Mouse (Mus musculus) cortical plate, adult 2 months (tissue): ENCODE data around the gene Grhpr. TPM values are rescaled to one million over a fixed set of nuclear protein-coding genes. Genes with fewer than 3 reads are reported as not detected.

Experiments
- H3K27ac ChIP-seq: fragments of 200-500 bp; 2 replicates; pipeline ENCODE4 v1.5.1; 2012; ENCODE audit warnings: low read length, control low read depth, inconsistent platforms; ENCODE audit not compliant: insufficient read depth
- H3K4me1 ChIP-seq: fragments of 200-500 bp; 2 replicates; pipeline ENCODE4 v1.6.1; 2011; ENCODE audit warnings: low read length; ENCODE audit not compliant: control insufficient read depth, insufficient read depth
- H3K4me3 ChIP-seq: fragments of 200-500 bp; 2 replicates; pipeline ENCODE4 v1.5.1; 2011; ENCODE audit warnings: mild to moderate bottlenecking, low read length, control low read depth; ENCODE audit not compliant: insufficient read depth
- CTCF ChIP-seq: fragments of 200-500 bp; IDR thresholded peaks from 2 replicates; pipeline ENCODE4 v1.5.1; 2011; ENCODE audit warnings: mild to moderate bottlenecking, control low read depth, low read length; ENCODE audit not compliant: insufficient read depth; ENCODE audit errors: extremely low read depth
- POLR2A ChIP-seq: fragments of 200-500 bp; IDR thresholded peaks from 2 replicates; pipeline ENCODE4 v1.6.1; 2011; ENCODE audit warnings: mild to moderate bottlenecking, low read length, control low read depth; ENCODE audit not compliant: insufficient read depth; ENCODE audit errors: extremely low read depth
- polyA plus RNA-seq: library from polyadenylated mRNA; depleted of rRNA; stranded (reverse); fragments of >200 nt; gene quantifications from 2 replicates; pipeline ENCODE4 v1.2.3, GENCODE M21; 2012

The Grhpr gene
- polyA plus RNA-seq, 1 experiment = 48.2 TPM

DNA sequence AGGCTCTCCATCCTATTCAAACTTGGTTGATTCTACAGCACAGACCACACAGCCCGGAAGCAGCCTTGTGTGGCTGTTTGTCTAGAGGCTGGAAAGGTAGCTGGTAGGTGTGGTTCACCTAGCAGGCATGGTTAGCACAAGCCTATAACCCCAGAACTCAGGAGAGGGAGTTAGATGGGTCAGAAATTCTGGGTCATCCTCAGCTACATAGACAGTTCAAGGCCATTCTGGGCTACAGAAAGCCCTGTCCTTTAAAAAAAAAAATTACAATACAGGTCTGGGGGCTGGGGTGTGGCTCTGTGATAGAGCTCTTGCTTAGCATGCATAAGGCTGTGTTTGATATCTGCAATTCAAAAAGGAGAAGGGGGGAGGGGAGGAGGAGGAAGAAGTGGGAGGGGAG, 32.9 kb upstream of the Grhpr start:
- no peak overlapping the region for H3K27ac ChIP-seq
- no peaks in the 10 kb centered on the region for H3K4me1 ChIP-seq
- no peak overlapping the region for H3K4me3 ChIP-seq
- TF ChIP-seq POLR2A = no peak
- TF ChIP-seq CTCF = no peak

DNA sequence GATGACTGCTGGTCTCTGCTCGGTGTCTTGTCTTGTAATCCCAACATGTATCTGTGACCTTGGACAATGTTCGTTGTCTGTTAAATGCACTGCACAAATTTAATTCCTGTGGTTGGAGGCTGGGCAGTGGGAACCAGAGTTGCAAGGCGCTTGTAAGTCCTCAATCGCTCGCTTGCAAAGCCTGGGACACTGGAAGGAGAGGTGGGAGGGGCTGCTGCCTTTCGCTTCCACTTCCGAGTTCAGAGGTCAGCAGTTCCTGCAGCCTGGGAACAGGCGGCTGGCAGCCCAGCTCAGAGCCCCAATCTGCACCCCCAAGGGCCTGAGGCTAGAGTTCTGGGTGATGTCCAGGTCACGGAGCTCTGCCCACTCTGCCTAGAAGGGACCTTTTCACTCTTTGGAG, 28.2 kb upstream of the Grhpr start:
- H3K27ac ChIP-seq = no peak overlapping the region
- TF ChIP-seq CTCF (no peak), POLR2A (no peak)
- no peaks in the 10 kb centered on the region for H3K4me1 ChIP-seq
- H3K4me3 ChIP-seq = no peak overlapping the region

DNA sequence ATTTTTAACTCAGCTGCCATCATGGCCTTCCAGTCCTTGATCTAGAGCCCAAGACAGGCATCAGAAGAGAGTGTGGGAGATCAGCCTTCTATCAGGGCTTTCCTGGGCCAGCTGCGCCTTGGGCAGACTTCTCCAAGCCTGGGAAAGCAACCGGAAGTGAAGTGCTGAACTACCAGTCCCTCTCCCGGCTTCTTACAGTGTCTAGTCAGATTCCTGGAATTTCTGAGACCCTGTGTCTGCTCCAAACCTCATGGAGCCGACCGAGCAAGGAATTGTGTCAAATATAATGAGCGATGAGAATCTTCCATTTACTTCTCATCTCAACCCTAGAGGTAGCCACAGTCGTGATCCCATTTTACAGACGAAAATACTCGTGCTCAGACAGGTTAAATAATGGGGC, 22.4 kb upstream of the Grhpr start:
- Histone ChIP-seq H3K4me1 (no peaks in the 10 kb centered on the region), H3K4me3 (no peak overlapping the region), H3K27ac (no peak overlapping the region)
- TF ChIP-seq CTCF = no peak
- no peak for TF ChIP-seq POLR2A

DNA sequence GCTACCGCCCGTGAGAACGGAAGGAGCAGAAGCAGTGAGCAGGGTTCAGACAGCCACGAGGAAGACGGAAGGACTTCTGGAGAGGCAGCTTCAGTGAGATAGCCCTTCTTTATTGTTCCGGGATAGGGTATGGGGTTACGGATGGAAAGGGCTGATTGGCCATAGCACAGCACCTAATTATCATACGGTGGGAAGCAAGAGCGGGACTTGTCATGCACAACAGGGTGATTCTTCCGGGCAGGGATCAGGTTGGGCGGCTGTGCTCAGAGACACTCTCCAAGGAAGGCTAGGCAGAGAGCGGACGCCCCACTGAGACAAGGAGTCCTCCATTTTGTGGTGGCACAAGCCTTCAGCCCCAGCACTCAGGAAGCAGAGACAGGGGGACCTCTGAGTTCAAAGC, 22.0 kb upstream of the Grhpr start:
- Histone ChIP-seq H3K4me3 (no peak overlapping the region), H3K27ac (no peak overlapping the region), H3K4me1 (no peaks in the 10 kb centered on the region)
- no peak for TF ChIP-seq POLR2A
- TF ChIP-seq CTCF = no peak

DNA sequence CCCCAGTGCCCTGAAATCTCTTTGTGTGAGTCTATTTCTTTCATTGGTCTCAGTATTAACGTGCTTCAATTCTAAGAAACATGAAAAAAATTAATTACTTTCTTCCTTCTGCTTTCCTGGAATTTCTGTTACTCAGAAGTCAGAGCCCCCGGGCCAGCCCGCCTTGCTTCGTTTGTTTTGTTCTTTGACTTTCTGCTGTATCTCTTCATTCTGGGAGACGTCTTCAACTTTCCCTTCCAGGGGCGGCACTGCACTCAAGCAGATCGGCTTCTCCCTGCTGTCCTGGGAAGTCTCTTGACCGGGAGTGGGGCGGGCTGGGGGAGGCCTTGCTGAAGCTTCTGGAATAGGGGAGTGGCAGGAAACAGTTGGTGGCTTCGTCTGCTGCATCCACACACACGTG, 18.0 kb upstream of the Grhpr start:
- Histone ChIP-seq H3K27ac (no peak overlapping the region), H3K4me1 (no peaks in the 10 kb centered on the region), H3K4me3 (no peak overlapping the region)
- no peak for TF ChIP-seq CTCF

DNA sequence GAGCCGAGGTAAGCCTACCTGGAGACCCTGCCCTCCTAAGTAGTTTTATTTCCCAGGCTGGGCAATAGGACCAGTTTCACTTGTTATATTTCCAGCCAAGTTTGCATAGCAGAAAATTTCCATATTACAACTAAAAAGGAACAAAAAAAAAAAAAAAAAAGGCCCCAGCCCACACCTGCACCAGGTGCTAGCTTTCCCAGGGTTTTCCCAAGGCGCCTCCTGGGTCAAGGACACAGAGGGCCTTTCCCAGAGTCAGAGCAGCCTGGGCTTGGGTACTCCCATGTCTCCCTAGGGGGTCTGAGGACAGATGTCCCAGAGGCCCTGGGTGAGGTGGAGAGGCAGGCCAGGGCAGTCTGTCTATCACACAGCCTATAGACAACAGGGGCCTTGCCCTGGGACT, 16.0 kb upstream of the Grhpr start:
- Histone ChIP-seq H3K27ac (no peak overlapping the region), H3K4me3 (no peak overlapping the region), H3K4me1 (no peaks in the 10 kb centered on the region)
- TF ChIP-seq CTCF = no peak
- no peak for TF ChIP-seq POLR2A

DNA sequence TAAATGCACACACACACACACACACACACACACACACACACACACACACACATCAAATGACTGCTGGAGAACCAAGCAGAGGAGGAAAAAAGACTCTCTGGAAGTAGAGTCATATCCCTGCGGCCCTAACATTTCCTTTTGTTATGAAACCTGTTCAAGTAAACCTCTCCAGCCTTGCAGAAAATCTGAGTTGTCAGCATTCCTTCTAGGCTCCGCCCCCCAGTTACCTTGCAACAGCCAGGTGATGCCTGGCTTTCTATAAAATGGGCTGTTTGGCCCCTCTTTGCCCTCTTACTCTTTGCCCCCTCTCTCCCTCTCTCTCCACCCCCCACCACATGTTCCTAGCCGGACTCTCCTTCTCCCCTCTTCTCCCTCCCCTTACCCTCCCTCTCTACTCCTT, 15.5 kb upstream of the Grhpr start:
- Histone ChIP-seq H3K4me1 (no peaks in the 10 kb centered on the region), H3K4me3 (no peak overlapping the region), H3K27ac (no peak overlapping the region)
- TF ChIP-seq CTCF (no peak), POLR2A (no peak)

DNA sequence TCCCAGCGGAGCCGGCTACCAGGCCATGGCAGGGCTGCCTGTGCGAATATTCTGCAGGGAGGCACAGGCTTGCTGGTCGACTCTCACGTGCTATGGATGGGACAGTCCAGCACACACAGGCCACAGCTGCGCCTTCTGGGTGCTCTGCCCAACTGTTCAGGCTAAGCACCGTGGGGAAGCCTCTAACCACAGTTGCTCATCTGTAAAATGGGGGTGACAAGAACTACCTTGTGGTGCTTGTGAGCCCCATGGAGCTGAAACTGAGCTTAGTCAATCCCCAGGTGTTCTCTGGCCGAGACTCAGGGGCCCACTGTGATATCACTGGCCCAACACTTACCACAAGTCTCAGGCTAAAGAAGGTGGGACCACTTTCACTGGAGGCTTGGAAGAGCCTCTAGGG, 13.8 kb upstream of the Grhpr start:
- no peak overlapping the region for H3K27ac ChIP-seq
- TF ChIP-seq CTCF (no peak), POLR2A (no peak)
- no peaks in the 10 kb centered on the region for H3K4me1 ChIP-seq
- H3K4me3 ChIP-seq = no peak overlapping the region

DNA sequence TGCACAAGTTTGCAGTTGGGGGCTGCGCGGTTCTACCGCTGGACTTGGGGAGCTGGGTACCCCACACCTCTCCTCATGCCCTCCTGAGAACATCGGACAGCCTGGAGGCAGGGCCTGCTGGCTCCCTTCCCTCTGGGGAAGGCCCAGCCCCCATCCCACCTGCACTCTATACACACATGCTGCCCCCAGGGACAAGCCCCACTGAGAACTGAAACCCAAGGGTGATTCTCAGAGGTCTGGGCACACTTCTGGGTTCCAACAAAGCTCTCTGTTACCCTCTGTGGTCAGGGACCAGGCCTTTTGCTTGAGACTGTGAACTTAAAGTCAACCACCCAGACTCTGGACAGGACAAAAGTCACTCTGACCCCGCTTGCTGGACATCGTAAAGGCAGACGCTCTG, 11.1 kb upstream of the Grhpr start:
- TF ChIP-seq POLR2A = no peak
- TF ChIP-seq CTCF = no peak
- H3K4me1 ChIP-seq = no peaks in the 10 kb centered on the region
- H3K4me3 ChIP-seq = no peak overlapping the region
- H3K27ac ChIP-seq = no peak overlapping the region

DNA sequence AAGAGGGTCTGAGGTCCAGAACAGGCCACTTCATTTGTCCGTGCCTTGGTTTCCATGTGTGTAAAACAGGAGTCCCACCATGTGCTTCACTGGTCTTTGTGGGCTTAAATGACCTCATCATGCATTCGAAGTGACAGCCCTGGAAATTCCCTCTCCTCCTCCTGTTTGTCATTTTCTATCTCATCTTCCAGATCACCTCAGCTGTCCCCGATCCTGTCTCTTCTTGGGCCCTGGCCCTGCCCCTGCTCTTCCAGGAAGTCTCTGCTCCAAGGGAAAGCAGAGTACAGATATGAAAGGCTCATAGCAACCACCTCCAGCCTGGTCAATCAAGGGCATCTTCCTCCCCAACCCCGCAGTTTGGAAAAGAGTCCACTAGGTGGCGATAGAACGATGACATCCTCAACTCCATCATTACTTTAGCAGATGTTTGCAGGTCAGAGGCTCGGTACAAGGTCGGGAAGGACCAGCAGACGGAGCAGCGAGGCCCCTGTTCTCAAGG, 10.5 kb upstream of the Grhpr start:
- TF ChIP-seq CTCF (peak; percentile 66), POLR2A (no peak)
- no peak overlapping the region for H3K4me3 ChIP-seq
- H3K4me1 ChIP-seq = no peaks in the 10 kb centered on the region
- H3K27ac ChIP-seq = no peak overlapping the region

DNA sequence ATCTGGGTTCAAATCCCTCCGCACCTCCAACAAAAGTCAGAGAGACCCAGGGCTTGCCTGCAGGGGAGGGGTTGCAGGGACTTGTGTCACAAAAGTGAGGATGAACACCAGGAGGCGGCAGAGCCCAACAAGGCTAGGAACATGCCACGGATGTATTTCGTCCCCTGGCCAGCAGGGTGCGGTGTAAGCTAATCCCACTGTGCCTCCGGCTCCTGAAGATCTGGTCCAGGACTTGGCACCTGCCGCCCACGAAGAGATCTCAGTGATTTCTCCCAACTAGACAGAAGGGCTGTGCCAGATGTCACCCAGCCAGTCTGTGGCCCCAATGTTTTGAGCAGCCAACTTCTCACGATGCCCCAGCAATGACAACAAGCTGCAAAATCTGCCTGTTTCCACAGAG, 7.7 kb upstream of the Grhpr start:
- no peak overlapping the region for H3K27ac ChIP-seq
- H3K4me3 ChIP-seq = peak overlapping the region; percentile 7
- TF ChIP-seq CTCF = peak; percentile 99
- no peak for TF ChIP-seq POLR2A
- no peaks in the 10 kb centered on the region for H3K4me1 ChIP-seq
